Mouse (Mus musculus): Measurements from ENCODE around the gene Iqcb1. TPM values are rescaled to one million over a fixed set of nuclear protein-coding genes. Genes with fewer than 3 reads are reported as not detected.

Iqcb1 gene
- polyA plus RNA-seq, 1 experiment: 4.1 TPM

DNA sequence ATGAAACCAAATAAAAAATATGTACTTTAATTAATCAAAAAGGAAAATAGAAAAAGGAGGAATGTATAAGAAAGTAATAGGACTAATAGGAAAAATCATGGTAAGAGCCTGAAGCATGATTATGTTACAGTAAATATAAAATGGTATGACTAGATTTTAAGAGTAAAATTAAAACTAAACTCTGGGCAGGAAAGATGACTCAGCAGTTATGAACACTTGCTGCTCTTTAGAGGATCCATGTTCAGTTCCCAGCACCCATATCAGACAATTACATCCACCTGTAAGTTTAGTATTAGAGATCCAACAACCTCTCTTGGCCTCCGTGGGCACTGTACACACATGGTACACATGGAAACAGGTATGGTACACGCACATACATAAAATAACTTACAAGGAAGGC, 41.3 kb downstream of the Iqcb1 start:
- no peak for TF ChIP-seq POLR2A (IDR thresholded peaks at IDR 0.05; ENCODE audit: control insufficient read depth, extremely low read depth, insufficient read depth, low read length, poor library complexity)
- TF ChIP-seq CTCF (IDR thresholded peaks at IDR 0.05; ENCODE audit: borderline replicate concordance, control insufficient read depth, extremely low read depth, insufficient read depth, low read length, poor library complexity): no peak
- Histone ChIP-seq H3K27me3 (ENCODE audit: control insufficient read depth, insufficient read depth, low read length) (no peaks in the 10 kb centered on the region), H3K4me1 (replicated peaks; ENCODE audit: control insufficient read depth, insufficient read depth, low read length) (peaks cover 3% of the 10 kb centered on the region; the same call in 1 of the 2 replicates), H3K36me3 (ENCODE audit: control insufficient read depth, insufficient read depth, low read length) (no peaks in the 10 kb centered on the region; the same call in 1 of the 2 replicates), H3K4me3 (ENCODE audit: control insufficient read depth, insufficient read depth, low read length) (no peak overlapping the region), H3K27ac (ENCODE audit: control insufficient read depth, insufficient read depth, low read length) (no peak overlapping the region)
- 97% methylated on average over 2 of the region's 2 CpGs for WGBS
- DNase-seq: no peak

DNA sequence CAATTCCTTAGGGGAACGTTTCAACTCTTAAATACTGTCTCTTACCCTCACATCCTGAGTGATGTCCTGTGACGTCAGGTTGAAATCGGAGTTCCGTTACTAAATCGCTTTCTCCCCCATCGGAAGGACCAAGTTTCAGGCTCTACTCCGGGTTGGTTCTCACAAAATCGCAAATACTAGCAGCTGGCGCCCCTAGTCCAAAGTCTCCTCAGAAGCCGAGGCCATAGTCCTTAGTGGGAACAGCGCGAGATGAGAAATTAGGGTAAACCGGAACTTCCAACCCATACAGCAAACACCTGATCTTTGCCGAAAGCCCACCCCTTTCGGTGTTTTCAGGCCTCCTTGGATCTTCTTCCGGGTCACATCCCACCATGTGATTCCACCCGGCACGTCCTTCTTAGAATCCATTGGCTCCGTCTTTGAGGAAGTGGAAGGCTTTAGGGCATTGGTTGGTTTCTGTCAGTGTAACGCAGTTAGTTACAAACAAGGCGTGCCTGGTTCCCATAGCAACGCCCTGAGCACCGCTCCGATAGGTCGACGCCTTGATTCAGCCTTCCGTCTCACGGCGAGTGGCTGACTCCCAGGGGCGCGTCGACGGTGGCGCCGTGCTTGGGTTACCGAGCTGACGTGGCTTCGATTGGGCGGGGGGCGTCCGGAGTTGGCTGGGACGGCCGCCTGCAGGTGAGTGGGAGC, 46.5 kb downstream of the Iqcb1 start, which contains the start of the genes Eaf2 and Golgb1:
Eaf2 (minus strand) TSS at position 421 of the 693 bp plus-strand sequence.
Golgb1 (plus strand) TSS at position 558 of the 693 bp plus-strand sequence.
- DNase-seq: peak; percentile 94
- Histone ChIP-seq H3K27me3 (ENCODE audit: control insufficient read depth, insufficient read depth, low read length) (no peaks in the 10 kb centered on the region), H3K36me3 (ENCODE audit: control insufficient read depth, insufficient read depth, low read length) (no peaks in the 10 kb centered on the region; the same call in 1 of the 2 replicates), H3K4me1 (replicated peaks; ENCODE audit: control insufficient read depth, insufficient read depth, low read length) (peaks cover 7% of the 10 kb centered on the region), H3K4me3 (ENCODE audit: control insufficient read depth, insufficient read depth, low read length) (peak within 1 kb of the TSS; percentile 77), H3K27ac (ENCODE audit: control insufficient read depth, insufficient read depth, low read length) (peak within 1 kb of the TSS; percentile 80)
- no peak for TF ChIP-seq CTCF (IDR thresholded peaks at IDR 0.05; ENCODE audit: borderline replicate concordance, control insufficient read depth, extremely low read depth, insufficient read depth, low read length, poor library complexity)
- peak; percentile 38; the same call in 1 of the 2 replicates for TF ChIP-seq POLR2A (IDR thresholded peaks at IDR 0.05; ENCODE audit: control insufficient read depth, extremely low read depth, insufficient read depth, low read length, poor library complexity)
- WGBS: under 1% methylated on average over 43 of the region's 43 CpGs

DNA sequence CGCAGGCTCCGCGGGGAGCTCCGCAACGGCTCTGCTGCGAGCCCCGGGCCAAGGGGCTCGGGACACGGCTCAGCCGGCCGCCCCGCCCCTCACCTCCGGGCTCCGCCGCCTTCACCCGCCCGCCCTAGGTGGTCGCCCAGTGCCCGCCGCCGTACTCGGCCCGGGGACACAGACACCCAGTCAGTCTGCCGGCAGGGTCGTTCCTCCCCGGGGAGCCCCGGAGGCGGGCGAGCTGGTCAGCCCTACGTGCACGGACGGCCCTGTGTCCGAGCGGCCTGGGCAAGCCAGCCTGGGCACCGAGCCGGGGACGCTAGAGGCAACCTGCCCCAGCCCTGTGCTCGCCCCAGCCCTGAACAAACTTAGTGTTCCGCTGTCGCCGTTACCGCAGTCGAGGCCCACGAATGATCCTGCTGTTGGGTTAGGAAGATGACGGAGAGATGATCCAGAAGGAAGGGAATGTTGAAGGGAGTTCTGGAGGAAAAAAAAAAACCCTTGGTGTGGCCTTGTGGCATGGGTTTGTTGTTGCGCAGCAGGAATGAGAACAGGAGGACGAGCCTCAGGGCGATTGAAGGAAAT, 47.2 kb downstream of the Iqcb1 start:
- no peak overlapping the region for H3K27ac ChIP-seq (ENCODE audit: control insufficient read depth, insufficient read depth, low read length)
- no peak for TF ChIP-seq CTCF (IDR thresholded peaks at IDR 0.05; ENCODE audit: borderline replicate concordance, control insufficient read depth, extremely low read depth, insufficient read depth, low read length, poor library complexity)
- no peak for TF ChIP-seq POLR2A (IDR thresholded peaks at IDR 0.05; ENCODE audit: control insufficient read depth, extremely low read depth, insufficient read depth, low read length, poor library complexity)
- H3K27me3 ChIP-seq (ENCODE audit: control insufficient read depth, insufficient read depth, low read length): no peaks in the 10 kb centered on the region
- no peaks in the 10 kb centered on the region for H3K36me3 ChIP-seq (ENCODE audit: control insufficient read depth, insufficient read depth, low read length)
- peak overlapping the region; percentile 54 for H3K4me3 ChIP-seq (ENCODE audit: control insufficient read depth, insufficient read depth, low read length)
- DNase-seq: no peak
- under 1% methylated on average over 48 of the region's 48 CpGs for WGBS
- H3K4me1 ChIP-seq (replicated peaks; ENCODE audit: control insufficient read depth, insufficient read depth, low read length): peaks cover 7% of the 10 kb centered on the region

DNA sequence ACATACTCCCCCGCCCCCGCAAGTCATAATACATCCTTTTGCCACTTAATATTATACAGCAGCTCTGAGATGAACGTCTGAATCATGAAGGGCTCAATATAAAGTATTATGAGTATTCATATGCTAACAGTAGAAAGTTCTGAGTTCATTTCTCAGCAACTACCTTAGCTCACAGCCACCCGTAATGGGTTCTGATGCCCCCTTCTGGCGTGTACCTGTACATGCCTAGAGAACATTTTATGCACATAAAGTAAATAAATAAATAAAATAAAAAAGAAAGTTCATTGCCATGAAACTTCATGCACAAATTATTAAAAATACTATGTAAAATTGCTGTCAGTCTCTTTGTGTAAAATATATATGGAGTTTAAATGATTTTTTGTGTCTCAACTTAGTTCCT, 49.1 kb downstream of the Iqcb1 start:
- Histone ChIP-seq H3K36me3 (ENCODE audit: control insufficient read depth, insufficient read depth, low read length) (no peaks in the 10 kb centered on the region), H3K4me1 (replicated peaks; ENCODE audit: control insufficient read depth, insufficient read depth, low read length) (peaks cover 7% of the 10 kb centered on the region), H3K27me3 (ENCODE audit: control insufficient read depth, insufficient read depth, low read length) (no peaks in the 10 kb centered on the region), H3K27ac (ENCODE audit: control insufficient read depth, insufficient read depth, low read length) (no peak overlapping the region), H3K4me3 (ENCODE audit: control insufficient read depth, insufficient read depth, low read length) (no peak overlapping the region)
- DNase-seq: peak; percentile 46
- 73% methylated on average over 5 of the region's 5 CpGs for WGBS
- TF ChIP-seq CTCF (IDR thresholded peaks at IDR 0.05; ENCODE audit: borderline replicate concordance, control insufficient read depth, extremely low read depth, insufficient read depth, low read length, poor library complexity) (no peak), POLR2A (IDR thresholded peaks at IDR 0.05; ENCODE audit: control insufficient read depth, extremely low read depth, insufficient read depth, low read length, poor library complexity) (no peak)

DNA sequence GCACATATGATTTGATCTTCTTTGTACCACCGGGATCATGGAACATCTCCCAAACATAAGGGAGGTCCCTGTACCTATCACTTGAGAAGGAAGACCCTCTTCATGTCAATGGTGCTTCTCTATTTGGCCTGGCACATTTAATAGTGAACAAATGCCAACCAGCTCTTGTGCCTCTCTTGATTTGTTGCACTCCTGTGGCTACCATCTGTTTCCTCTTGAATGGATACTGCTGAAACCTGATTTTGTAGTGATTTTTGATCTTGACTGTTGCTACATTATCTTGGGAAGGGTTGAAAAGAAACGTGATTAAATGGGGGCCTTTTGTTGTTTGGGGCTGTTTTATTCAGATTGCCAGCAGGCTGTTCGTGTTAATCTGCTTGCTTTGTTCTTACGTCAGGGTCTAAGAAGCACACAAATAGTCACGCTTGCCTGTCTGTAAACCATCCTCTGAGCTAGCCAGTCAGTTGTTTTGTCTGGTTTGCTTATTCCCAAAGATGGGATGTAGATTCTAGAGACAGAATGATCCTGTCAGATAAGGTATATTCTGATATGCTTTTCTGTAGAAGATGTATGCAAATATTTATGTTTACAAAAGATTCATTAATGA, 54.7 kb downstream of the Iqcb1 start:
- H3K36me3 ChIP-seq (ENCODE audit: control insufficient read depth, insufficient read depth, low read length): peaks cover 8% of the 10 kb centered on the region; the same call in 1 of the 2 replicates
- no peak overlapping the region for H3K4me3 ChIP-seq (ENCODE audit: control insufficient read depth, insufficient read depth, low read length)
- no peak for DNase-seq
- no peak for TF ChIP-seq CTCF (IDR thresholded peaks at IDR 0.05; ENCODE audit: borderline replicate concordance, control insufficient read depth, extremely low read depth, insufficient read depth, low read length, poor library complexity)
- no peak for TF ChIP-seq POLR2A (IDR thresholded peaks at IDR 0.05; ENCODE audit: control insufficient read depth, extremely low read depth, insufficient read depth, low read length, poor library complexity)
- WGBS: 90% methylated on average over 5 of the region's 5 CpGs
- no peaks in the 10 kb centered on the region for H3K4me1 ChIP-seq (replicated peaks; ENCODE audit: control insufficient read depth, insufficient read depth, low read length)
- no peaks in the 10 kb centered on the region for H3K27me3 ChIP-seq (ENCODE audit: control insufficient read depth, insufficient read depth, low read length)
- no peak overlapping the region for H3K27ac ChIP-seq (ENCODE audit: control insufficient read depth, insufficient read depth, low read length)

DNA sequence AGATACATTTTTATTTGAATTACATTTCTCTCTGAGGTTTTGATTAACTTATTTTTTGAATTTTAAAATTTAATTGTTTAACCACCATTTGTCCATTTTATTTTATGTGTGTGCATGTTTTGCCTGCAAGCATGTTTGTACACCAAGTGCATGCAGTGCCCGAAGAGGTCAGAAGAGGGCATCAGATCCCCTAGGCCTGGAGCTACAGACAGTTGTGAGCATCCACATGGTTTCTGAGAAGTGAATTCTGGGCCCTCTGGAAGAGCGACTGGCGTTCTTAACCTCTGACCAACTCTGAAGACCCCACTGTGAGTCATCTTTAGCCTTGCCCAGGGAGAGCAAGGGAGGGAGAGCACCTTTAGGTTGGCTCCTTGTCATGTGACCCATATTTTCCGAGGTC, 56.7 kb downstream of the Iqcb1 start:
- TF ChIP-seq CTCF (IDR thresholded peaks at IDR 0.05; ENCODE audit: borderline replicate concordance, control insufficient read depth, extremely low read depth, insufficient read depth, low read length, poor library complexity) (peak; percentile 32; the same call in 1 of the 2 replicates), POLR2A (IDR thresholded peaks at IDR 0.05; ENCODE audit: control insufficient read depth, extremely low read depth, insufficient read depth, low read length, poor library complexity) (no peak)
- Histone ChIP-seq H3K36me3 (ENCODE audit: control insufficient read depth, insufficient read depth, low read length) (peaks cover 8% of the 10 kb centered on the region; the same call in 1 of the 2 replicates), H3K27me3 (ENCODE audit: control insufficient read depth, insufficient read depth, low read length) (no peaks in the 10 kb centered on the region), H3K27ac (ENCODE audit: control insufficient read depth, insufficient read depth, low read length) (no peak overlapping the region), H3K4me3 (ENCODE audit: control insufficient read depth, insufficient read depth, low read length) (no peak overlapping the region), H3K4me1 (replicated peaks; ENCODE audit: control insufficient read depth, insufficient read depth, low read length) (no peaks in the 10 kb centered on the region)
- peak; percentile 61 for DNase-seq
- 91% methylated on average over 4 of the region's 4 CpGs for WGBS
